Mouse (Mus musculus) erythroblast, embryonic 14.5 days (primary cell): ENCODE measurements at regions not wholly inside any gene's neighbourhood (a gene's known extent, or its start where the extent isn't known, plus 50 kb on each side); places are given as distances from the start of the nearest gene placed in this dataset.

Experiments used
- GATA1 ChIP-seq: IDR thresholded peaks from 2 replicates; pipeline ENCODE4 v1.6.1; 2012; ENCODE audit warnings: low read length, inconsistent platforms, mixed read lengths
- TAL1 ChIP-seq: IDR thresholded peaks from 3 replicates; pipeline ENCODE4 v1.6.1; 2012; ENCODE audit warnings: low read length, inconsistent platforms, mixed read lengths

DNA sequence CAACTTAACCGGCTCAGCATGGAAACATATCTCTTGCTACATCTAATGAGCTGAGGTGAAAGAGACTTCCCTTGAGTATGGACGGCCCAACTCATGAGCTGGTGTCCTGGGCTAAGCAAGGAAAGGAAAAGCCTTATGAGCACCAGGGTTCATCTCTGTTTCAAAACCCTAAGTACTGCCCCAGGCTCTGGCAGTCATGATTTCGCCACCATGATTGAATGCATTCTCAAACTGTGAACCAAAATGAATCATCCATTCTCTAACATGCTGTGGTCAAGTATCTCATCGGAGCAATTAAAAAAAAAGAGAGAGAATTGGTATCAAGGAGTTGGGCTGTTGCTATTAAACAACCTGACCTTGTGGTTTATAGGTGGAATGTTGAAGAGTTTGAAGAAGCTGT, 803.4 kb upstream of the Sox9 start:
- TF ChIP-seq TAL1: no peak
- no peak for TF ChIP-seq GATA1
